ENCODE assay signal across 1 mouse cellular context in genomic region chr11:100735954-100736745, GRCm38 (mm10).
TF ChIP-seq lines count a peak whose summit lies in the region.

No protein-coding gene starts in this region.

TF ChIP-seq in MEL, 35 proteins besides CTCF, POLR2A, EP300 and RAD21 (continued from another document):
- peak; percentile 88 for TF ChIP-seq SIN3A (IDR thresholded peaks at IDR 0.05; ENCODE audit: low read length)
- no peak for TF ChIP-seq MEF2A (IDR thresholded peaks at IDR 0.05; ENCODE audit: extremely low read depth, insufficient replicate concordance, low read depth, low read length, poor library complexity, severe bottlenecking)
- no peak for TF ChIP-seq RCOR1 (IDR thresholded peaks at IDR 0.05; ENCODE audit: low read depth, low read length)
- no peak; the same call in 1 of the 2 replicates for TF ChIP-seq ETS1 (IDR thresholded peaks at IDR 0.05; ENCODE audit: low read depth, low read length)
- TF ChIP-seq BHLHE40 (IDR thresholded peaks at IDR 0.05; ENCODE audit: borderline replicate concordance, low read depth, low read length): no peak
- no peak for TF ChIP-seq ZKSCAN1 (IDR thresholded peaks at IDR 0.05; ENCODE audit: low read depth, low read length)
- TF ChIP-seq NRF1 (IDR thresholded peaks at IDR 0.05; ENCODE audit: insufficient read depth, low read depth, low read length, poor library complexity, severe bottlenecking): no peak
- TF ChIP-seq E2F4 (IDR thresholded peaks at IDR 0.05; ENCODE audit: borderline replicate concordance, low read depth, low read length): no peak
- no peak for TF ChIP-seq MAX (IDR thresholded peaks at IDR 0.05; ENCODE audit: low read length)
- no peak for TF ChIP-seq KAT2A (conservative IDR thresholded peaks at IDR 0.05; ENCODE audit: low read depth, low read length)
- 0 out of 2 replicates have a peak, but pooled peaks have one; percentile 55 for TF ChIP-seq ZMIZ1 (IDR thresholded peaks at IDR 0.05; ENCODE audit: low read depth, low read length)
- TF ChIP-seq MXI1 (IDR thresholded peaks at IDR 0.05; ENCODE audit: low read depth, low read length): peak; percentile 8; the same call in 1 of the 2 replicates
- TF ChIP-seq POLR2AphosphoS2 (IDR thresholded peaks at IDR 0.05; ENCODE audit: low read length): no peak
- TF ChIP-seq HCFC1 (IDR thresholded peaks at IDR 0.05; ENCODE audit: low read depth, low read length): peak; percentile 63
- TF ChIP-seq CHD1 (IDR thresholded peaks at IDR 0.05; ENCODE audit: low read depth, low read length): peak; percentile 73; the same call in 1 of the 2 replicates
